Mouse (Mus musculus) liver, embryonic 14.5 days (tissue): ENCODE measurements around the gene Chtop.

ENCODE experiments used
- CTCF ChIP-seq: IDR thresholded peaks from 2 replicates; pipeline ENCODE4 v1.5.1; 2016; ENCODE audit warnings: antibody characterized with exemption, low read depth, control low read depth
- EP300 ChIP-seq: IDR thresholded peaks from 2 replicates; pipeline ENCODE4 v1.6.1; 2016; ENCODE audit warnings: antibody characterized with exemption, low read depth

GRCm38 (mm10) chr3:90540904-90541303, 31.6 kb upstream of the Chtop start:
- TF ChIP-seq CTCF (no peak), EP300 (no peak)
